ENCODE assay signal across 8 mouse cellular contexts in the genomic region with DNA sequence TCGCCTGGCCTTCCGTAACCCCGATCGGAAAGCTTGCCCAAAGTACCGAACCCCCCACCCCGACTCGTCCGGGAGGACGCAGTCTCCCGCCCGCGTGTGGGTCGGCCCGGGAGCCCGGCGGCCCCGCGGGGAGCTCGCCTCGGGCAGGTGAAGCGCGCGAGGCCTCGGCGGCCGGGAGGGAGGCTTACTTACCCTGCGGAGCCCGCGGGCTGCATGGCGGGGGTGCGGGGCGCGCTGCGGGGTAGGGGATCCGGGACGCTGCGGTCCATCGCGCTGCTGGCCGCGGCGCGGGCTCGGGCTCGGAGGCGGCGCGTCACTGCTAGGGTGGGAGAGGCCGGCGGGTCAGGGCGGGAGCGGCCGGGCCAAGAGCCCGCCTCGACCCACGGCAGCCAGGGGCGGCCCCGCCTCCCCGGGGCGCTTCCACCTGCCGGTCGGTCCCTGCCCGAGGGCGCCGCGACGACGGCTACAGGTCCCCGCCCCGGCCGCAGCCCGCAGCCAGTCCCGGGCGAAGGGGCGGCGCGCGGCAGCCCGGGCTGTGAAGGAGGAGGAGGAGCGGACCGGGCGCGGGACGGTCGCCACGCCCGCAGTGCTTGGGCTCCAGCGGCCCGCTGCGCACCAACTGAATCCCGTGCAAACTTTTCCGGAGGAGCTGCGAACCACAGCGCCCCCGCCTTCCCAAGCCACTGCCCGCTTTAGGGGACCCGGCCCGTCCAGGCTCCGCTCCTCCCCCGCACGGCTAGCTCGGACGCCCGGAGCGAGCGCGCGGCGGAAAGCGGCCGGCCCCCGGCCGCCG. TPM values are rescaled to one million over a fixed set of nuclear protein-coding genes. Genes with fewer than 3 reads are reported as not detected.
DNase-seq lines count a peak whose midpoint lies in the region.

No protein-coding gene starts in this region.

- peaks cover 55% of the 10 kb centered on the region for H3K27me3 ChIP-seq in megakaryocyte, embryonic 14.5 days (replicated peaks)

- intact Hi-C loops in gastrocnemius, postnatal 14 days (cut with DNase I; ENCODE audit: low total_unique reads), result no loop called here
- intact Hi-C loops in left cerebral cortex, postnatal 14 days (cut with DNase I), result no loop called here

- peak; percentile 41 for DNase-seq in T-cell, adult 2 months (ENCODE audit: low spot score)
- peak; percentile 44 to 51 for DNase-seq in cerebellum, postnatal 36 days
- peak; percentile 75 for DNase-seq in gastrocnemius, postnatal 14 days
- DNase-seq in induced T-regulatory cell, adult 2 months (ENCODE audit: low read depth), result peak; percentile 82
- DNase-seq in left cerebral cortex, postnatal 14 days (ENCODE audit: low spot score in 2 of 2), result peak; percentile 20 to 36
- DNase-seq in right cerebral cortex, postnatal 10 days (ENCODE audit: low spot score in 2 of 2), result peak; percentile 54 to 65
- peak; percentile 86 for DNase-seq in urinary bladder, postnatal 14 days (ENCODE audit: low spot score)

- peak overlapping the region; percentile 91 for H3K4me3 ChIP-seq in megakaryocyte, embryonic 14.5 days (replicated peaks)

- peaks cover 8% of the 10 kb centered on the region; the same call in 1 of the 2 replicates for H3K9me3 ChIP-seq in megakaryocyte, embryonic 14.5 days

- peaks cover 18% of the 10 kb centered on the region for H3K4me1 ChIP-seq in megakaryocyte, embryonic 14.5 days

- H3K36me3 ChIP-seq in megakaryocyte, embryonic 14.5 days (replicated peaks; ENCODE audit: low read length), result no peaks in the 10 kb centered on the region

RNA-seq across cellular contexts. Expression of a gene that starts 0.8 kb away (rescaled TPM):
- 1 to 10 TPM; 6.3 to 6.4 TPM for total RNA-seq in gastrocnemius, postnatal 14 days (2021)
- total RNA-seq in left cerebral cortex, postnatal 14 days (2021), result 1 to 10 TPM; 9.1 to 9.8 TPM
- not detected in 2 replicates for polyA plus RNA-seq in megakaryocyte, embryonic 14.5 days (2012; ENCODE audit: insufficient read depth, low replicate concordance)

Comparison
In these comparisons a context has a peak if more than half of its experiments do, and no peak if none do; other contexts are left out.
1. Peak in every context shown above with its lines: DNase-seq and H3K4me3 ChIP-seq.
2. DNase-seq: peak in every context shown above with its lines; median percentile 86 in urinary bladder, postnatal 14 days; 82 in induced T-regulatory cell, adult 2 months; 75 in gastrocnemius, postnatal 14 days; 60 in right cerebral cortex, postnatal 10 days; 48 in cerebellum, postnatal 36 days; 41 in T-cell, adult 2 months; 28 in left cerebral cortex, postnatal 14 days.